Mouse (Mus musculus) limb, embryonic 14.5 days (tissue): ENCODE measurements around the gene Fbxl13. TPM values are rescaled to one million over a fixed set of nuclear protein-coding genes. Genes with fewer than 3 reads are reported as not detected.

Source experiments
- ATAC-seq: fragments of 200-750 bp; cut with Nextera tagmentation; 2 replicates; pipeline ENCODE4 v1.8.0; 2017; ENCODE audit warnings: low read depth, moderate number of reproducible peaks, moderate TSS enrichment; ENCODE audit not compliant: low FRiP score
- DNase-seq: peaks from one replicate; pipeline ENCODE4 v3.0.0-alpha.2; 2015; ENCODE audit warnings: low spot score
- H3K27ac ChIP-seq: fragments of 300-500 bp; sonication (generic); replicated peaks from 2 replicates; pipeline ENCODE4 v1.5.1; 2014; ENCODE audit warnings: low read depth, mild to moderate bottlenecking, low read length, moderate library complexity, mixed read lengths
- H3K27me3 ChIP-seq: fragments of 300-500 bp; sonication (generic); 2 replicates; pipeline ENCODE4 v1.6.1; 2014; ENCODE audit warnings: low read length, mixed read lengths; ENCODE audit not compliant: control insufficient read depth, insufficient read depth
- H3K36me3 ChIP-seq: fragments of 300-500 bp; sonication (generic); 2 replicates; pipeline ENCODE4 v1.6.1; 2014; ENCODE audit warnings: mild to moderate bottlenecking, low read length, moderate library complexity, mixed read lengths; ENCODE audit not compliant: control insufficient read depth, insufficient read depth
- H3K4me1 ChIP-seq: fragments of 300-500 bp; sonication (generic); 2 replicates; pipeline ENCODE4 v1.6.1; 2014; ENCODE audit warnings: antibody characterized with exemption, low read length, mixed read lengths; ENCODE audit not compliant: control insufficient read depth, insufficient read depth
- H3K4me2 ChIP-seq: fragments of 300-500 bp; sonication (generic); replicated peaks from 2 replicates; pipeline ENCODE4 v1.6.1; 2014; ENCODE audit warnings: low read depth, mild to moderate bottlenecking, low read length, moderate library complexity; ENCODE audit not compliant: severe bottlenecking
- H3K4me3 ChIP-seq: fragments of 300-500 bp; sonication (generic); replicated peaks from 2 replicates; pipeline ENCODE4 v1.5.1; 2014; ENCODE audit warnings: low read length
- H3K9ac ChIP-seq: fragments of 300-500 bp; sonication (generic); 2 replicates; pipeline ENCODE4 v1.6.1; 2014; ENCODE audit warnings: mild to moderate bottlenecking, low read depth, low read length, moderate library complexity; ENCODE audit not compliant: severe bottlenecking
- H3K9me3 ChIP-seq: fragments of 300-500 bp; sonication (generic); 2 replicates; pipeline ENCODE4 v1.6.1; 2016; ENCODE audit warnings: low read length; ENCODE audit not compliant: control insufficient read depth
- POLR2A ChIP-seq: fragments of 200-500 bp; IDR thresholded peaks from 2 replicates; pipeline ENCODE4 v1.8.0; 2012; ENCODE audit warnings: inconsistent platforms, mild to moderate bottlenecking, moderate library complexity, borderline replicate concordance; ENCODE audit not compliant: insufficient read depth, insufficient read length; ENCODE audit errors: extremely low read depth
- WGBS: fragments of 180-500 bp; shearing (Covaris S2); extraction: QIAGEN DNeasy Blood & Tissue Kit; methylation state at CpG from one replicate; pipeline ENCODE4 v1.1.7; 2014; 5-methylcytosine and 5-hydroxymethylcytosine counted together
- polyA plus RNA-seq, 2 experiments: library from polyadenylated mRNA; depleted of rRNA in 1 of 2; stranded (reverse) in 1 of 2; unstranded in 1 of 2; fragments of >200 nt; fragmentation: Nextera tagmentation in 1 of 2; extraction: Ambion mirVana in 1 of 2; gene quantifications; 2 replicates each; pipeline versions ENCODE4 v1.2.1 to v1.2.3; 2012 to 2014

Gene Fbxl13
- polyA plus RNA-seq, 2 experiments, result 0.15 to 0.25 TPM

DNA sequence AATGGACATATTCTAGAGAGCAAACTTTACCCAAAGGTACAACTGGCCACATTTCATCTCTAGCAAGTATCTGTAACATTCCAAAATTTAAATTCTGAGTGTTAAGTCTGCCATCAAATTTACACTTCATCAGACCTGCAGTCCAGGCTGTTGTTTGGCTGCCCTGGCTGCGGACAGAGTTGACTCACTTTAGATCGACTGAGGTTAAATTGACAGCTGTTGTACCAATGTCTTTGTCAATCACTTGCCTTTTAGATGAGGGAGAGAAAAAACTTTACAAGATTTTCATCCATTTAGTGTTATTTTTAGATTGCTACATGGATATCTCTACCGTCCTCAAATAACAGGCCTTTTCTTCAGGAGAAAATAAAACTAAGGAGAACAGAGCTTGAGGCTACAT lies 126.3 kb downstream of the Fbxl13 start:
- Histone ChIP-seq H3K27ac (no peak overlapping the region), H3K4me3 (no peak overlapping the region), H3K9me3 (no peaks in the 10 kb centered on the region), H3K9ac (no peak overlapping the region), H3K4me2 (no peak overlapping the region), H3K36me3 (no peaks in the 10 kb centered on the region), H3K27me3 (no peaks in the 10 kb centered on the region), H3K4me1 (no peaks in the 10 kb centered on the region)
- WGBS, result 54% methylated on average over 3 of the region's 3 CpGs
- ATAC-seq, result no peak
- DNase-seq, result no peak
- TF ChIP-seq POLR2A, result no peak

DNA sequence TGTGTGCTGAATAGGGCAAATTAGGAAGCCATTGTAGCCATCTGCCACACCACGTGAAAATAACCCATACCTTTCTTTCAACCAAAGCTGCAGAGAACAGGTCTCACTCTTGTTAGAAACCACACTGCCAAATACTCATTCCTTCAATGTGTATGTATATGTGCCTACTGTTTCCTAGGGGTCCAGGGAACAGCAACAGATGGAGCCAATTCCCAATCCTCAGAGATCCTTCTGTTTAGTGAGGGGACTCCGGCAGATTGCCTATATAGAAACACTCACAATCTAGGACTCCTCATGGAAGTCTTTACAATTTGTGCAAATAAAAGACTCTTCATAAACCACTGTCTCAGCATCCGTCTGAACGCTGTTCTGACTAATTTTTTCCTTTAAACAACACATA lies 127.2 kb downstream of the Fbxl13 start:
- no peaks in the 10 kb centered on the region for H3K27me3 ChIP-seq
- no peak overlapping the region for H3K4me2 ChIP-seq
- no peaks in the 10 kb centered on the region for H3K36me3 ChIP-seq
- H3K4me3 ChIP-seq, result no peak overlapping the region
- no peak for TF ChIP-seq POLR2A
- no peak for DNase-seq
- no peak overlapping the region for H3K27ac ChIP-seq
- no peak overlapping the region for H3K9ac ChIP-seq
- H3K9me3 ChIP-seq, result no peaks in the 10 kb centered on the region
- WGBS, result 58% methylated on average over 4 of the region's 4 CpGs
- H3K4me1 ChIP-seq, result no peaks in the 10 kb centered on the region
- no peak for ATAC-seq

DNA sequence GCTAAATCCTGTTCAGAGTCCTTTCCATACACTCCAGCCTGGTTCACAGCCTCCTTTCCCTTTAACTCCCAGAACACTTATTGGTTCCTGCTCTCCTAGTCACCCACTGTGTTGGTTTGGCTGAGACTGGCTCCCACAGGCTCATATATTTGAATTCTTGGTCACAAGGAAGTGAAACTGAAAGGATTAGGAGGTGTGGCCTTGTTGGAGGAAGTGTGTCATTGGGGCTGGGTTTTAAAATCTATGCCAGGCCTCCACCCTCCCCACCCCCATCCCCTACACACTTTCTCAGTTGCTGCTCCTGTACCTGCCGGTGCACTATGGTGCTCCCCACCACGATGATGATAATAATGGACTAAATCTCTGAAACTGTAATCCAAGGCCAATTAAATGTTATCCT lies 127.9 kb downstream of the Fbxl13 start:
- 92% methylated on average over 2 of the region's 2 CpGs for WGBS
- DNase-seq (no peak), ATAC-seq (no peak)
- Histone ChIP-seq H3K36me3 (no peaks in the 10 kb centered on the region), H3K27me3 (no peaks in the 10 kb centered on the region), H3K4me2 (no peak overlapping the region), H3K4me1 (0 out of 2 replicates have a peak, but pooled peaks cover 2% of the 10 kb centered on the region), H3K4me3 (no peak overlapping the region), H3K9me3 (no peaks in the 10 kb centered on the region), H3K27ac (no peak overlapping the region), H3K9ac (no peak overlapping the region)
- TF ChIP-seq POLR2A, result no peak

DNA sequence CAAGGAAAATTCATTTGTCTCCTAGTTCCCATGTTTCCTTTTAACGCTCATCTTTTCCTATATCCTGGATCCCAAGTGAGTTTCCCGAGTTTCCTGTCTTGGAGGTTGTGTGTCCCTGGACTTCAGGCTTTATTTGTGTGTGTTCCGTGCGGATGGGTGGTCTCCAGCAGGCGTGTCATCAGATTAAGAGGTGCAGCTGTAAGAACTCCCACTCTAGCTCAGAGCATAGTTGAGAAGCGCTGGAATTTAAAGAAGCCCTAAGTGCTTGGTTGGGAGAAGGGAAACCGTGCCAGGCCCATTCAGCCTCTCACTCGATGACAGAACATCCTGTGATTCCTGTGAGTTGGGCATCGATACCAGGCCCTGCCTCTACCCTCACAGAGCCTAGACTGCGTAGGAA lies 132.1 kb downstream of the Fbxl13 start:
- H3K27me3 ChIP-seq, result no peaks in the 10 kb centered on the region
- no peaks in the 10 kb centered on the region for H3K9me3 ChIP-seq
- ATAC-seq, result no peak
- 66% methylated on average over 10 of the region's 10 CpGs for WGBS
- no peaks in the 10 kb centered on the region for H3K36me3 ChIP-seq
- H3K27ac ChIP-seq, result no peak overlapping the region
- H3K4me3 ChIP-seq, result no peak overlapping the region
- H3K9ac ChIP-seq, result no peak overlapping the region
- H3K4me1 ChIP-seq, result 0 out of 2 replicates have a peak, but pooled peaks cover 2% of the 10 kb centered on the region
- DNase-seq, result no peak
- no peak overlapping the region for H3K4me2 ChIP-seq
- TF ChIP-seq POLR2A, result no peak

DNA sequence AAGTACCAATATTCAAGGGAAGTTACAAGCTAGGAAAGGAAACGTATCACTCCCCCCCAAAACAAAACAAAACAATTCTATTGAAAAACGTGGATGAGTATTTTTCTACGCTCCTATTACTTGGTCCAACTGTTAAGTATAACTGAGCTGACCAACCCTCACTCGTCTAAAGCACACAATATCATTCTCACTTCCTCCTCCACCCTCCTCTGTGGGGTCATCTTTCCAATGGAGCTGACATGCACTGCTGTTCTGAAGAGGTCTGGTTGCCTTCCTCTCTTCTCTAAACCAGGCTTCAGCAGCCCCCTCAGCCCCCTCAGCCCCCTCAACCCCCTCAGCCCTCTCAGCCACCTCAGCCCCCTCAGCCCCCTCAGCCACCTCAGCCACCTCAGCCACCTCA lies 135.6 kb downstream of the Fbxl13 start:
- H3K27ac ChIP-seq, result no peak overlapping the region
- DNase-seq (no peak), ATAC-seq (no peak)
- H3K27me3 ChIP-seq, result no peaks in the 10 kb centered on the region
- H3K4me2 ChIP-seq, result no peak overlapping the region
- peaks cover 10% of the 10 kb centered on the region; the same call in 1 of the 2 replicates for H3K4me1 ChIP-seq
- no peaks in the 10 kb centered on the region for H3K9me3 ChIP-seq
- WGBS, result 80% methylated on average over 4 of the region's 4 CpGs
- no peak overlapping the region for H3K4me3 ChIP-seq
- no peak overlapping the region for H3K9ac ChIP-seq
- no peaks in the 10 kb centered on the region for H3K36me3 ChIP-seq
- no peak for TF ChIP-seq POLR2A

DNA sequence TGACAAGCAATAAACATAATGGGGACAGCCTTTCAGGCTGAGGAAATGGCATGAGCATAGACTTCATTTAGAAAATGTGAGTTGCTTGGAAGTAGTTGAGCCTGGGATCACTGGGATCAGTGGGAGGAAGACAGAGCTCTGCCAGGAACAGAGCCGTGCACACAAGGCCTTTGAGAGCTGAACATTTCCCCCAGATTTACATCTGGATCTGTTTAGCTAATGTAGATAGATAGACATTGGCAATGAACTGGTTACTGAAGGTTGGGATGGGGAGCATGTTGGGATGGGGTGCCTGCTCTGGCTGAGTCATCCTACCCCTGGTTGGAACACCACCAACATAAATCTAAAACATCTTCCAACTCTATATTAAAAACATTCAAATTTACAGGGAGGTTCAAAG lies 138.5 kb downstream of the Fbxl13 start:
- Histone ChIP-seq H3K9ac (no peak overlapping the region), H3K4me2 (no peak overlapping the region), H3K4me1 (peaks cover 11% of the 10 kb centered on the region; the same call in 1 of the 2 replicates), H3K36me3 (no peaks in the 10 kb centered on the region), H3K27me3 (no peaks in the 10 kb centered on the region), H3K27ac (no peak overlapping the region), H3K9me3 (no peaks in the 10 kb centered on the region), H3K4me3 (no peak overlapping the region)
- ATAC-seq (0 out of 2 replicates have a peak, but pooled peaks have one; percentile 13), DNase-seq (peak; percentile 40)
- 14% methylated on average over 1 of the region's 1 CpGs for WGBS
- TF ChIP-seq POLR2A, result no peak
